Mouse (Mus musculus) brain, embryonic 14.5 days (tissue): ENCODE data around the gene Bbs9. TPM values are rescaled to one million over a fixed set of nuclear protein-coding genes. Genes with fewer than 3 reads are reported as not detected.

Experiments used
- DNase-seq: peaks from one replicate; pipeline ENCODE4 v3.0.0-alpha.2; 2011; ENCODE audit warnings: low read depth
- CTCF ChIP-seq: fragments of 200-500 bp; IDR thresholded peaks from 2 replicates; pipeline ENCODE4 v1.5.1; 2012; ENCODE audit warnings: inconsistent platforms, mild to moderate bottlenecking, moderate library complexity, borderline replicate concordance; ENCODE audit not compliant: insufficient read depth, insufficient read length; ENCODE audit errors: extremely low read depth
- POLR2A ChIP-seq: fragments of 200-500 bp; IDR thresholded peaks from 2 replicates; pipeline ENCODE4 v1.6.1; 2012; ENCODE audit warnings: mild to moderate bottlenecking, inconsistent platforms, borderline replicate concordance; ENCODE audit not compliant: poor library complexity, insufficient read depth, insufficient read length, severe bottlenecking; ENCODE audit errors: extremely low read depth
- polyA plus RNA-seq: library from polyadenylated mRNA; depleted of rRNA; stranded (reverse); fragments of >200 nt; gene quantifications from 2 replicates; pipeline ENCODE4 v1.2.3, GENCODE M21; 2012

The Bbs9 gene
- polyA plus RNA-seq, 1 experiment = 21.4 TPM

- peak; percentile 43 for DNase-seq
- TF ChIP-seq CTCF (no peak), POLR2A (no peak)
Observed at GRCm38 (mm10) chr9:22680031-22680430, 204.5 kb downstream of the Bbs9 start.

- DNase-seq = peak; percentile 20
- TF ChIP-seq CTCF = no peak
- TF ChIP-seq POLR2A = no peak
Observed at GRCm38 (mm10) chr9:22680484-22680883, 205.0 kb downstream of the Bbs9 start.

GRCm38 (mm10) chr9:22683786-22684185 is 208.3 kb downstream of the Bbs9 start:
- no peak for TF ChIP-seq POLR2A
- DNase-seq = no peak

- TF ChIP-seq POLR2A = no peak
- TF ChIP-seq CTCF = no peak
- no peak for DNase-seq
Observed at GRCm38 (mm10) chr9:22686765-22687472, 211.4 kb downstream of the Bbs9 start.

- peak; percentile 61 for DNase-seq
- TF ChIP-seq POLR2A = no peak
- no peak for TF ChIP-seq CTCF
Observed at GRCm38 (mm10) chr9:22690234-22690633, 214.7 kb downstream of the Bbs9 start.

- DNase-seq = no peak
- TF ChIP-seq POLR2A = no peak
- TF ChIP-seq CTCF = no peak
Observed at GRCm38 (mm10) chr9:22695392-22695791, 219.9 kb downstream of the Bbs9 start.

GRCm38 (mm10) chr9:22696809-22697374 is 221.4 kb downstream of the Bbs9 start:
- no peak for DNase-seq

GRCm38 (mm10) chr9:22697811-22698210 is 222.3 kb downstream of the Bbs9 start:
- no peak for DNase-seq
- TF ChIP-seq POLR2A (no peak), CTCF (no peak)

More at GRCm38 (mm10) chr9:22696809-22697374, 221.4 kb downstream of the Bbs9 start:
- TF ChIP-seq CTCF = no peak
- TF ChIP-seq POLR2A = no peak

GRCm38 (mm10) chr9:22698501-22698900 is 223.0 kb downstream of the Bbs9 start:
- DNase-seq = peak; percentile 58
- TF ChIP-seq CTCF (no peak), POLR2A (no peak)

- DNase-seq = no peak
- TF ChIP-seq CTCF = no peak
- no peak for TF ChIP-seq POLR2A
Observed at GRCm38 (mm10) chr9:22702065-22702611, 226.6 kb downstream of the Bbs9 start.

GRCm38 (mm10) chr9:22702812-22703367 is 227.4 kb downstream of the Bbs9 start:
- no peak for TF ChIP-seq POLR2A
- no peak for TF ChIP-seq CTCF
- no peak for DNase-seq

GRCm38 (mm10) chr9:22703541-22703940 is 228.0 kb downstream of the Bbs9 start:
- TF ChIP-seq CTCF = peak; percentile 32; the same call in 1 of the 2 replicates
- no peak for TF ChIP-seq POLR2A

More at GRCm38 (mm10) chr9:22703541-22703940, 228.0 kb downstream of the Bbs9 start:
- no peak for DNase-seq
